Mouse (Mus musculus): ENCODE results near the gene Gm20604.

The Gm20604 gene

GRCm38 (mm10) chr12:102758403-102758756, at the start of gene Gm20604:
Gene Gm20604, minus strand, starts transcription at chr12:102758672.
- ChIA-PET CTCF (interaction anchor here in 2 of 4 experiments (0.6 to 1.9 kb wide), 2 partner anchors 11 to 1660 kb away, joined by 5 to 10 read pairs; no protein-coding TSS in a partner anchor), POLR2A (interaction anchor here in 3 of 4 experiments (0.7 to 5.5 kb wide), 25 partner anchors 7 to 223 kb away, joined by 3 to 52 read pairs (median 5); partner anchors contain the start of genes Moap1 (in 3 of the 3), Tmem251 (in 3 of the 3) and Itpk1 (in 2 of the 3))

GRCm38 (mm10) chr12:102799528-102799927, 41.1 kb upstream of the Gm20604 start:
- POLR2A ChIA-PET: interaction anchor here in 2 of 4 experiments (0.6 to 0.7 kb wide), 2 partner anchors 42 to 1837 kb away, joined by 4 to 9 read pairs; no protein-coding TSS in a partner anchor
- CTCF ChIA-PET: no interaction called here

GRCm38 (mm10) chr12:102787927-102788326, 29.5 kb upstream of the Gm20604 start:
- ChIA-PET CTCF (interaction anchor here in 3 of 4 experiments (0.5 to 0.6 kb wide), 3 partner anchors 40 to 518 kb away, joined by 3 to 5 read pairs (median 4); no protein-coding TSS in a partner anchor), POLR2A (interaction anchor here in 3 of 4 experiments (0.6 to 1.3 kb wide), 3 partner anchors 8 to 27 kb away, joined by 3 to 5 read pairs (median 3); no protein-coding TSS in a partner anchor)

GRCm38 (mm10) chr12:102785593-102785985, 27.1 kb upstream of the Gm20604 start:
- POLR2A ChIA-PET: no interaction called here
- CTCF ChIA-PET: no interaction called here

- CTCF ChIA-PET: no interaction called here
- POLR2A ChIA-PET: interaction anchor here in 2 of 4 experiments (0.7 to 1.1 kb wide), 2 partner anchors 8 to 42 kb away, joined by 3 read pairs; partner anchors contain the start of genes Moap1 (in 1 of the 2) and Tmem251 (in 1 of the 2)
These were observed 26.6 kb upstream of the Gm20604 start for GRCm38 (mm10) chr12:102784899-102785592.

GRCm38 (mm10) chr12:102782841-102783240, 24.4 kb upstream of the Gm20604 start:
- ChIA-PET CTCF (interaction anchor here in 2 of 4 experiments (0.5 to 0.6 kb wide), 2 partner anchors 199 to 1277 kb away, joined by 3 read pairs; no protein-coding TSS in a partner anchor), POLR2A (interaction anchor here in 1 of 4 experiments (1.0 to 1.1 kb wide), 2 partner anchors 12 to 36 kb away, joined by 3 read pairs; no protein-coding TSS in a partner anchor)

GRCm38 (mm10) chr12:102779452-102779851, 21.0 kb upstream of the Gm20604 start:
- ChIA-PET POLR2A (interaction anchor here in 3 of 4 experiments (0.5 to 2.7 kb wide), 17 partner anchors 8 to 820 kb away, joined by 3 to 17 read pairs (median 4); partner anchors contain the start of genes Gm28051 (in 2 of the 3), Gon7 (in 2 of the 3), Ubr7 (in 2 of the 3) and Moap1 (in 1 of the 3)), CTCF (interaction anchor here in 3 of 4 experiments (0.5 to 1.4 kb wide), 9 partner anchors 9 to 280 kb away, joined by 3 to 5 read pairs (median 4); partner anchors contain the start of gene Gm28051 (in 1 of the 3))

- CTCF ChIA-PET: interaction anchor here in 2 of 4 experiments (1.1 to 1.3 kb wide), 2 partner anchors 8 kb away, joined by 5 read pairs; no protein-coding TSS in a partner anchor
These were observed 19.7 kb upstream of the Gm20604 start for GRCm38 (mm10) chr12:102778151-102778550.

GRCm38 (mm10) chr12:102776035-102776434, 17.6 kb upstream of the Gm20604 start:
- POLR2A ChIA-PET: interaction anchor here in 3 of 4 experiments (0.9 to 1.4 kb wide), 9 partner anchors 9 to 32 kb away, joined by 3 to 6 read pairs (median 4); partner anchors contain the start of genes Gm20604 (in 1 of the 3), Gon7 (in 1 of the 3), Moap1 (in 1 of the 3) and Tmem251 (in 1 of the 3)
- CTCF ChIA-PET: no interaction called here

More at GRCm38 (mm10) chr12:102778151-102778550, 19.7 kb upstream of the Gm20604 start:
- POLR2A ChIA-PET: interaction anchor here in 2 of 4 experiments (1.2 to 2.7 kb wide), 5 partner anchors 13 to 35 kb away, joined by 3 to 17 read pairs (median 9); partner anchors contain the start of genes Moap1 (in 1 of the 2) and Tmem251 (in 1 of the 2)

GRCm38 (mm10) chr12:102772676-102773075, 14.2 kb upstream of the Gm20604 start:
- CTCF ChIA-PET: no interaction called here
- POLR2A ChIA-PET: interaction anchor here in 2 of 4 experiments (0.6 to 2.3 kb wide), 3 partner anchors 10 to 23 kb away, joined by 3 to 13 read pairs (median 3); no protein-coding TSS in a partner anchor

- ChIA-PET CTCF (no interaction called here), POLR2A (interaction anchor here in 2 of 4 experiments (1.3 to 6.0 kb wide), 6 partner anchors 8 to 45 kb away, joined by 3 to 49 read pairs (median 6); partner anchors contain the start of genes Gm20604 (in 2 of the 2), Gm28051 (in 2 of the 2), Gon7 (in 2 of the 2) and Ubr7 (in 2 of the 2))
These were observed 13.1 kb upstream of the Gm20604 start for GRCm38 (mm10) chr12:102771601-102772000.

GRCm38 (mm10) chr12:102769000-102769399, 10.5 kb upstream of the Gm20604 start:
- POLR2A ChIA-PET: interaction anchor here in 2 of 4 experiments (0.5 to 6.0 kb wide), 12 partner anchors 10 to 220 kb away, joined by 3 to 49 read pairs (median 4); partner anchors contain the start of genes Gm28051 (in 2 of the 2), Gon7 (in 2 of the 2), Ubr7 (in 2 of the 2) and Gm20604 (in 1 of the 2)
- CTCF ChIA-PET: interaction anchor here in 2 of 4 experiments (0.7 to 1.5 kb wide), 7 partner anchors 9 to 270 kb away, joined by 3 to 5 read pairs (median 4); partner anchors contain the start of genes Gm28051 (in 1 of the 2), Gon7 (in 1 of the 2), Moap1 (in 1 of the 2) and Tmem251 (in 1 of the 2)

- POLR2A ChIA-PET: interaction anchor here in 3 of 4 experiments (1.3 to 3.5 kb wide), 6 partner anchors 10 to 23 kb away, joined by 3 to 17 read pairs (median 7); partner anchors contain the start of genes Moap1 (in 1 of the 3) and Tmem251 (in 1 of the 3)
- CTCF ChIA-PET: interaction anchor here in 2 of 4 experiments (0.6 kb wide), 2 partner anchors 33 to 327 kb away, joined by 3 read pairs; no protein-coding TSS in a partner anchor
These were observed 5.2 kb upstream of the Gm20604 start for GRCm38 (mm10) chr12:102763696-102764095.

GRCm38 (mm10) chr12:102761668-102762067, 3.2 kb upstream of the Gm20604 start:
- POLR2A ChIA-PET: interaction anchor here in 3 of 4 experiments (0.7 to 3.5 kb wide), 10 partner anchors 12 to 1686 kb away, joined by 3 to 17 read pairs (median 4); partner anchors contain the start of genes Moap1 (in 1 of the 3) and Tmem251 (in 1 of the 3)

GRCm38 (mm10) chr12:102758936-102759335, 464 bp upstream of the Gm20604 start:
- POLR2A ChIA-PET: interaction anchor here in 3 of 4 experiments (0.7 to 5.5 kb wide), 21 partner anchors 8 to 54 kb away, joined by 3 to 52 read pairs (median 5); partner anchors contain the start of genes Moap1 (in 3 of the 3), Tmem251 (in 3 of the 3) and Itpk1 (in 1 of the 3)
- CTCF ChIA-PET: interaction anchor here in 1 of 4 experiments (0.6 kb wide), 1 partner anchor 1659 kb away, joined by 10 read pairs; no protein-coding TSS in a partner anchor

More at GRCm38 (mm10) chr12:102761668-102762067, 3.2 kb upstream of the Gm20604 start:
- CTCF ChIA-PET: interaction anchor here in 2 of 4 experiments (0.5 to 0.6 kb wide), 2 partner anchors 22 to 734 kb away, joined by 3 to 4 read pairs; no protein-coding TSS in a partner anchor

GRCm38 (mm10) chr12:102757689-102758402, 626 bp downstream of the Gm20604 start, which contains the start of the genes Gm28051, Gon7 and Ubr7:
Gene Gm28051, minus strand, starts transcription at chr12:102757765.
Gene Gon7, minus strand, starts transcription at chr12:102757803.
Gene Ubr7, plus strand, starts transcription at chr12:102757967.
- CTCF ChIA-PET: interaction anchor here in 3 of 4 experiments (0.5 to 1.9 kb wide), 10 partner anchors 12 to 457 kb away, joined by 3 to 9 read pairs (median 4); partner anchors contain the start of genes Golga5 (in 1 of the 3), Moap1 (in 1 of the 3) and Tmem251 (in 1 of the 3)
- POLR2A ChIA-PET: interaction anchor here (0.6 to 5.5 kb wide), 40 partner anchors 8 to 668 kb away, joined by 3 to 52 read pairs (median 4); partner anchors contain the start of genes Moap1 (in 3 of the 4), Tmem251 (in 3 of the 4), Golga5 (in 2 of the 4) and Ddx24 (in 1 of the 4)

All from embryonic stem cell, embryonic (primary cell).